Mouse (Mus musculus) lung, adult 2 months (tissue): ENCODE measurements around the gene Rilp.
A peak's percentile ranks its signal among the peaks of the same experiment; 100 is the strongest.

ENCODE experiments used
- CTCF ChIP-seq: fragments of 200-500 bp; IDR thresholded peaks from 2 replicates; pipeline ENCODE4 v1.5.1; 2011; ENCODE audit warnings: mild to moderate bottlenecking, low read length, control low read depth; ENCODE audit not compliant: insufficient read depth
- POLR2A ChIP-seq: fragments of 200-500 bp; IDR thresholded peaks from 2 replicates; pipeline ENCODE4 v1.6.1; 2011; ENCODE audit warnings: low read depth, mild to moderate bottlenecking, control low read depth, low read length, borderline replicate concordance; ENCODE audit errors: extremely low read depth

DNA sequence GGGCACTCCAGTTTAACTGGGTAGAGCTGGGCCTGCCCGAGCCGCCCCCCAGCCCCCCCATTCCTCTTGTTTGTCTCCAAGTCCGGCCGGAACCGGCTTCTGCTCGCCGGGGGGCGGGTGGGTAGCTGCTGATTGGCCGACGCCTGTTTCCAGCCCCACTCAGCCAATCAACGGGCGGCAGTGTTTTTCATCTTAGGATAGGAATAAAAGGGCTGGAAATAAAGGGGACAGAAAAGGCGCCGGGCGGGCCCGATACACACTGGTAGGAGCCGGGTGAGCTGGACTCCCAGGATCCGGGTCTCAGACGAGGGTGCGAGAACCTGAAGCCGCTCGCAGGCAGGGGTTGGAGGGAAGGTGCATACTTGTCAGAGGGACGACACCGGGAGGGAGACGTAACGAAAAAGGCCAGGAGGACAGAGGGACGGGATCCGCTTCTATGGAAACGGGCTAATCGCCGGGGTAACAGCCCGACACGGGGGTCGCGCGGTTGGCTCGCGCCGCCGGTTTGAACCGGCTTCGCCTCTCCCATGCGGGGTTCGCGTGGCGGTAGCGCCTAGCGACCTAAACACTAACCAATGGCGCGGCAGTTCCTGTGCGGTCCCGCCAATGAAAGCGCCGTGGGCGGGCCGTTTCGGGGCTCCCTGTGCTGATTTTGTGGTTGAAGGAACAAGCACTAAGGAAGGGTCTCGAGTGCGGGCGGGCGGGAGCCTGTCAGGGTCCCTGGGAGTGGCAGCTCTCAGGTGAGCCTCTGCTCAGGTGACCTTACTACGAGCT lies 21.8 kb downstream of the Rilp start, which contains the start of gene Slc43a2:
- TF ChIP-seq CTCF: no peak
- peak; percentile 50; the same call in 1 of the 2 replicates for TF ChIP-seq POLR2A
